Mouse (Mus musculus) limb, embryonic 15.5 days (tissue): Measurements from ENCODE around the gene Krtap10-4. TPM values are rescaled to one million over a fixed set of nuclear protein-coding genes. Genes with fewer than 3 reads are reported as not detected.
"Not testable (repeated sequence)": the region's sequence is repeated elsewhere in the genome, so short reads cannot be mapped to it uniquely, and the experiment has no call there.

ENCODE experiments used
- ATAC-seq: fragments of 200-750 bp; cut with Nextera tagmentation; 2 replicates; pipeline ENCODE4 v1.8.0; 2017; ENCODE audit warnings: low read depth, moderate TSS enrichment; ENCODE audit not compliant: insufficient number of reproducible peaks, low FRiP score, low TSS enrichment
- H3K27ac ChIP-seq: fragments of 300-500 bp; sonication (generic); 2 replicates; pipeline ENCODE4 v1.5.1; 2015; ENCODE audit warnings: moderate library complexity, mild to moderate bottlenecking, inconsistent platforms
- H3K27me3 ChIP-seq: fragments of 300-500 bp; sonication (generic); 2 replicates; pipeline ENCODE4 v1.6.1; 2015; ENCODE audit warnings: inconsistent platforms
- H3K36me3 ChIP-seq: fragments of 300-500 bp; sonication (generic); 2 replicates; pipeline ENCODE4 v1.6.1; 2015; ENCODE audit warnings: inconsistent platforms
- H3K4me1 ChIP-seq: fragments of 300-500 bp; sonication (generic); 2 replicates; pipeline ENCODE4 v1.6.1; 2015; ENCODE audit warnings: inconsistent platforms
- H3K4me2 ChIP-seq: fragments of 300-500 bp; sonication (generic); 2 replicates; pipeline ENCODE4 v1.6.1; 2015; ENCODE audit warnings: mild to moderate bottlenecking, inconsistent platforms
- H3K4me3 ChIP-seq: fragments of 300-500 bp; sonication (generic); 2 replicates; pipeline ENCODE4 v1.5.1; 2015; ENCODE audit warnings: mild to moderate bottlenecking, inconsistent platforms
- H3K9ac ChIP-seq: fragments of 300-500 bp; sonication (generic); 2 replicates; pipeline ENCODE4 v1.6.1; 2015; ENCODE audit warnings: inconsistent platforms
- H3K9me3 ChIP-seq: fragments of 300-500 bp; sonication (generic); 2 replicates; pipeline ENCODE4 v1.6.1; 2016; ENCODE audit warnings: inconsistent platforms
- WGBS: fragments of 180-500 bp; shearing (Covaris S2); methylation state at CpG from one replicate; pipeline ENCODE4 v1.1.7; 2015; 5-methylcytosine and 5-hydroxymethylcytosine counted together
- polyA plus RNA-seq: library from polyadenylated mRNA; unstranded; fragments of >200 nt; fragmentation: Nextera tagmentation; extraction: Ambion mirVana; gene quantifications from 2 replicates; pipeline ENCODE4 v1.2.1, GENCODE M21; 2015

Gene Krtap10-4
- polyA plus RNA-seq, 1 experiment from 2014 or later = not detected

DNA sequence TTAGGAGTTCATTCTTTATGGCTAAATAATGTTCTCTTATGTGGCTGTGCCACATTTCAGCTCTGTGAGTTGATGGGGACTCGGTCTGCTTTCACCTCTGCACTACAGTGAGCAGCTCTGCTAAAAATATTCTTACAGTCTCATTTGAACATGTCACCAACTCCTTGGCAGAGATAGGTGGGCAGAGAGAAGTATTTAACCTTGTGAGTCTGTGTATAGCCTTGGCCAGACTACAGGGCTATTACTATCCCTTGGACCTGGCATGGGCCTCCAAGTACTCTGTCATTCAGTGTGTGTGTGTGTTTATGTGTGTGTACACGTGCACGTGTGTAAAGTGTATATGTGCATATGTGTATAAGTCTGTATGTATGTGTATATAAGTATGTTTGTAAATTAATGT, 43.5 kb downstream of the Krtap10-4 start:
- not testable (repeated sequence) for H3K36me3 ChIP-seq, H3K27ac ChIP-seq, H3K4me2 ChIP-seq, ATAC-seq, H3K27me3 ChIP-seq, H3K4me3 ChIP-seq, H3K9me3 ChIP-seq, H3K9ac ChIP-seq, H3K4me1 ChIP-seq
- WGBS = 95% methylated on average over 3 of the region's 3 CpGs

DNA sequence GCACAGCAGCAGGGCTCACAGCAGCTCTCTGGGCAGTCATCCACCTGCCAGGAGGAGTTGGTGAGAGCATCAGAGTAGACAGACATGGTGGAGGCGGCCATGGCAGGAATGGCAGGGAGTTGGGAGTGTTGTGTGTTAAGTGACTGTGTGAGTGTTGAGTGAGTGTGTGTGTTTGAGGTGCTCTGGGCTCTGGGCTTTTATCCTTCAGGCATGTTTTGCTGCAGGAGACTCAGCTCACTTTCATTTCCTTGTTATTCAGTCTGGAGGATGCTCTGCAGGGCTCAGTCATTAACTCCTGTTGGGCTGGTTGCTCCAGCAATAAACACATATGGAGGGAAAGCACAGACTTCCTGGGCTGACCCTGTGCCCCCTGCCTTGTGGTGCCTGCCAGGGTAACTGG, 44.5 kb downstream of the Krtap10-4 start, which contains the start of gene Gm3250:
Gene Gm3250, minus strand, starts transcription at position 101 of the 400 bp plus-strand sequence.
- H3K4me3 ChIP-seq, H3K27me3 ChIP-seq, H3K4me1 ChIP-seq, ATAC-seq, H3K36me3 ChIP-seq, H3K4me2 ChIP-seq, H3K27ac ChIP-seq, H3K9ac ChIP-seq, H3K9me3 ChIP-seq: not testable (repeated sequence)
- 83% methylated on average over 1 of the region's 1 CpGs for WGBS

GRCm38 (mm10) chr10:77776844-77777243, 50.1 kb downstream of the Krtap10-4 start, which contains the start of gene Gm7138:
Gene Gm7138 (minus strand): TSS chr10:77776944.
- not testable (repeated sequence) for H3K4me2 ChIP-seq, H3K27me3 ChIP-seq, H3K4me1 ChIP-seq, H3K9me3 ChIP-seq, H3K27ac ChIP-seq, H3K9ac ChIP-seq, H3K4me3 ChIP-seq, H3K36me3 ChIP-seq, ATAC-seq
- 67% methylated on average over 1 of the region's 1 CpGs for WGBS

Other genes starting within 250 kb of the Krtap10-4 start
- gene Pttg1ip, start 245.4 kb downstream of the Krtap10-4 start, polyA plus RNA-seq = 145 and 158 TPM in 2 replicates
- gene Sumo3, start 221.0 kb downstream of the Krtap10-4 start, polyA plus RNA-seq = 343 and 347 TPM in 2 replicates
- gene Gm49325, start 220.9 kb downstream of the Krtap10-4 start, polyA plus RNA-seq = 1.3 and 1.8 TPM in 2 replicates
- gene Ube2g2, start 204.8 kb downstream of the Krtap10-4 start, polyA plus RNA-seq = 99.8 and 127 TPM in 2 replicates
- gene Tspear, start 140.5 kb downstream of the Krtap10-4 start, polyA plus RNA-seq = 2.1 and 2.8 TPM in 2 replicates
- not detected in 2 replicates for gene Gm19402, start 136.3 kb downstream of the Krtap10-4 start, polyA plus RNA-seq
- gene Gm9508, start 129.9 kb downstream of the Krtap10-4 start, polyA plus RNA-seq = not detected in 2 replicates
- gene Gm10272, start 120.5 kb downstream of the Krtap10-4 start, polyA plus RNA-seq = not detected in 2 replicates
- 1.2 and 1.4 TPM in 2 replicates for gene Gm10024, start 115.6 kb downstream of the Krtap10-4 start, polyA plus RNA-seq
- not detected in 2 replicates for gene Gm10142, start 111.3 kb downstream of the Krtap10-4 start, polyA plus RNA-seq
- gene Krtap12-1, start 106.5 kb downstream of the Krtap10-4 start, polyA plus RNA-seq = 0.29 TPM in 1 of 2 replicates, not detected in the other
- gene Gm10100, start 100.6 kb downstream of the Krtap10-4 start, polyA plus RNA-seq = not detected in 2 replicates
- gene Gm18596, start 84.5 kb downstream of the Krtap10-4 start, polyA plus RNA-seq = not detected in 2 replicates
- not detected in 2 replicates for gene Gm9736, start 75.7 kb downstream of the Krtap10-4 start, polyA plus RNA-seq
- not detected in 2 replicates for gene Gm3233, start 67.4 kb downstream of the Krtap10-4 start, polyA plus RNA-seq
- gene Gm3238, start 55.8 kb downstream of the Krtap10-4 start, polyA plus RNA-seq = not detected in 2 replicates
- not detected in 2 replicates for gene Gm7138, start 50.2 kb downstream of the Krtap10-4 start, polyA plus RNA-seq
- gene Gm3250, start 44.6 kb downstream of the Krtap10-4 start, polyA plus RNA-seq = not detected in 2 replicates
- not detected in 2 replicates for gene Gm7137, start 38.9 kb downstream of the Krtap10-4 start, polyA plus RNA-seq
- gene Gm9639, start 32.0 kb downstream of the Krtap10-4 start, polyA plus RNA-seq = not detected in 2 replicates
- not detected in 2 replicates for gene Gm19668, start 28.0 kb downstream of the Krtap10-4 start, polyA plus RNA-seq
- gene Gm9507, start 15.3 kb downstream of the Krtap10-4 start, polyA plus RNA-seq = not detected in 2 replicates
- gene Gm2696, start 12.4 kb downstream of the Krtap10-4 start, polyA plus RNA-seq = not detected in 2 replicates
- gene Krtap10-10, start 8.9 kb upstream of the Krtap10-4 start, polyA plus RNA-seq = 0.17 TPM in 1 of 2 replicates, not detected in the other
- not detected in 2 replicates for gene Gm36176, start 19.7 kb upstream of the Krtap10-4 start, polyA plus RNA-seq
- gene Gm10318, start 25.8 kb upstream of the Krtap10-4 start, polyA plus RNA-seq = not detected in 2 replicates
- gene Gm3285, start 34.9 kb upstream of the Krtap10-4 start, polyA plus RNA-seq = not detected in 2 replicates
- gene Lrrc3, start 75.4 kb upstream of the Krtap10-4 start, polyA plus RNA-seq = 3.8 and 4.0 TPM in 2 replicates
- 0.50 and 0.51 TPM in 2 replicates for gene Trpm2, start 143.5 kb upstream of the Krtap10-4 start, polyA plus RNA-seq
- 23.7 and 24.2 TPM in 2 replicates for gene 1810043G02Rik, start 151.4 kb upstream of the Krtap10-4 start, polyA plus RNA-seq
- gene Pfkl, start 183.0 kb upstream of the Krtap10-4 start, polyA plus RNA-seq = 164 and 168 TPM in 2 replicates
- gene Dnmt3l, start 214.9 kb upstream of the Krtap10-4 start, polyA plus RNA-seq = 0.58 TPM in 2 replicates
- gene Aire, start 216.5 kb upstream of the Krtap10-4 start, polyA plus RNA-seq = 0.28 and 0.29 TPM in 2 replicates
- gene Icosl, start 242.2 kb upstream of the Krtap10-4 start, polyA plus RNA-seq = 7.2 and 7.3 TPM in 2 replicates